Mouse (Mus musculus) G1E (cell line): Measurements from ENCODE around the gene Mta3. TPM values are rescaled to one million over a fixed set of nuclear protein-coding genes. Genes with fewer than 3 reads are reported as not detected.

Experiments
- ATAC-seq: 2 replicates; pipeline ENCODE4 v1.8.0; 2016; ENCODE audit warnings: mild to moderate bottlenecking; ENCODE audit not compliant: insufficient number of reproducible peaks, poor library complexity, low FRiP score, severe bottlenecking; ENCODE audit errors: extremely low read depth
- DNase-seq: peaks from one replicate; pipeline ENCODE4 v3.0.0; 2012; ENCODE audit warnings: low spot score
- H3K27me3 ChIP-seq: 2 replicates; pipeline ENCODE4 v1.6.1; 2012; ENCODE audit warnings: mild to moderate bottlenecking, low read length, inconsistent platforms; ENCODE audit not compliant: insufficient read depth
- H3K36me3 ChIP-seq: replicated peaks from 2 replicates; pipeline ENCODE3; 2012; ENCODE audit warnings: mild to moderate bottlenecking, inconsistent platforms
- H3K4me1 ChIP-seq: 2 replicates; pipeline ENCODE4 v1.6.1; 2012; ENCODE audit warnings: low read depth, low read length, inconsistent platforms, mixed read lengths; ENCODE audit not compliant: insufficient read depth
- H3K4me3 ChIP-seq: 2 replicates; pipeline ENCODE4 v1.5.1; 2012; ENCODE audit warnings: low read depth, mild to moderate bottlenecking, inconsistent platforms, low read length, moderate library complexity, mixed read lengths
- H3K9me3 ChIP-seq: replicated peaks from 2 replicates; pipeline ENCODE4 v1.6.1; 2012; ENCODE audit warnings: inconsistent platforms
- CTCF ChIP-seq: IDR thresholded peaks from 2 replicates; pipeline ENCODE4 v1.5.1; 2012; ENCODE audit warnings: low read depth, low read length, inconsistent platforms, mixed read lengths
- GATA1 ChIP-seq: IDR thresholded peaks from 2 replicates; pipeline ENCODE4 v1.6.1; 2012; ENCODE audit warnings: borderline replicate concordance, low read length, inconsistent platforms, mixed read lengths
- GATA2 ChIP-seq: IDR thresholded peaks from 2 replicates; pipeline ENCODE4 v1.6.1; 2012; ENCODE audit warnings: low read depth, low read length, inconsistent platforms, borderline replicate concordance
- POLR2AphosphoS5 ChIP-seq: IDR thresholded peaks from 2 replicates; pipeline ENCODE4 v1.6.1; 2012; ENCODE audit warnings: low read depth, low read length, inconsistent platforms; ENCODE audit not compliant: insufficient replicate concordance
- TAL1 ChIP-seq: conservative IDR thresholded peaks from 2 replicates; pipeline ENCODE4 v1.6.1; 2012; ENCODE audit warnings: low read depth, low read length, inconsistent platforms, mixed read lengths
- polyA plus RNA-seq: library from polyadenylated mRNA; stranded (reverse); fragments of >175 nt; gene quantifications from 2 replicates; pipeline ENCODE4 v1.2.3, GENCODE M21; 2012
- total RNA-seq, 2 experiments: library from RNA; stranded (forward) in 1 of 2; stranded (reverse) in 1 of 2; fragments of 200-1000 nt in 1 of 2; fragments of >200 nt in 1 of 2; fragmentation: Nextera tagmentation in 1 of 2; gene quantifications; 2 replicates each; pipeline ENCODE4 v1.2.3; 2014 to 2017

Mta3 gene
- total and polyA plus RNA-seq, 3 experiments, result 33.7 to 169 (median 126) TPM

- ATAC-seq, result no peak
Observed at GRCm38 (mm10) chr17:83819503-83819902, 113.5 kb downstream of the Mta3 start.

GRCm38 (mm10) chr17:83820701-83821100 is 114.7 kb downstream of the Mta3 start:
- no peak for TF ChIP-seq GATA2
- no peak for TF ChIP-seq POLR2AphosphoS5
- no peak for TF ChIP-seq TAL1
- TF ChIP-seq CTCF, result no peak
- TF ChIP-seq GATA1, result no peak
- Histone ChIP-seq H3K4me3 (no peak overlapping the region), H3K4me1 (peaks cover 30% of the 10 kb centered on the region), H3K9me3 (no peaks in the 10 kb centered on the region), H3K36me3 (peaks cover 6% of the 10 kb centered on the region), H3K27me3 (peaks cover 3% of the 10 kb centered on the region; the same call in 1 of the 2 replicates)
- no peak for ATAC-seq
- no peak for DNase-seq

More at GRCm38 (mm10) chr17:83819503-83819902, 113.5 kb downstream of the Mta3 start:
- DNase-seq, result no peak
- TF ChIP-seq POLR2AphosphoS5 (no peak), GATA1 (no peak), GATA2 (no peak), CTCF (no peak), TAL1 (no peak)
- Histone ChIP-seq H3K36me3 (peaks cover 8% of the 10 kb centered on the region), H3K4me1 (peaks cover 30% of the 10 kb centered on the region), H3K9me3 (no peaks in the 10 kb centered on the region), H3K4me3 (no peak overlapping the region), H3K27me3 (peaks cover 3% of the 10 kb centered on the region; the same call in 1 of the 2 replicates)

- no peak for TF ChIP-seq POLR2AphosphoS5
- TF ChIP-seq CTCF, result no peak
- TF ChIP-seq GATA2, result no peak
- no peak for TF ChIP-seq GATA1
- Histone ChIP-seq H3K27me3 (peaks cover 3% of the 10 kb centered on the region; the same call in 1 of the 2 replicates), H3K36me3 (peaks cover 3% of the 10 kb centered on the region), H3K4me1 (peaks cover 22% of the 10 kb centered on the region), H3K9me3 (no peaks in the 10 kb centered on the region), H3K4me3 (no peak overlapping the region)
- ATAC-seq (no peak), DNase-seq (no peak)
Observed at GRCm38 (mm10) chr17:83821876-83822275, 115.9 kb downstream of the Mta3 start.

- H3K27me3 ChIP-seq, result peaks cover 11% of the 10 kb centered on the region
- no peaks in the 10 kb centered on the region for H3K9me3 ChIP-seq
- no peak overlapping the region for H3K4me3 ChIP-seq
- TF ChIP-seq TAL1 (no peak), POLR2AphosphoS5 (no peak), GATA1 (no peak), GATA2 (no peak), CTCF (no peak)
- peaks cover 14% of the 10 kb centered on the region; the same call in 1 of the 2 replicates for H3K4me1 ChIP-seq
- no peaks in the 10 kb centered on the region for H3K36me3 ChIP-seq
- DNase-seq (no peak), ATAC-seq (no peak)
Observed at GRCm38 (mm10) chr17:83823835-83824234, 117.9 kb downstream of the Mta3 start.

GRCm38 (mm10) chr17:83829356-83829755 is 123.4 kb downstream of the Mta3 start:
- Histone ChIP-seq H3K9me3 (no peaks in the 10 kb centered on the region), H3K4me3 (no peak overlapping the region), H3K4me1 (peaks cover 34% of the 10 kb centered on the region), H3K36me3 (no peaks in the 10 kb centered on the region), H3K27me3 (peaks cover 33% of the 10 kb centered on the region)
- ATAC-seq (no peak), DNase-seq (no peak)
- no peak for TF ChIP-seq CTCF
- no peak for TF ChIP-seq POLR2AphosphoS5
- no peak for TF ChIP-seq GATA2

- ATAC-seq, result peak; percentile 57
- Histone ChIP-seq H3K27me3 (peaks cover 45% of the 10 kb centered on the region), H3K9me3 (no peaks in the 10 kb centered on the region), H3K4me3 (no peak overlapping the region), H3K36me3 (no peaks in the 10 kb centered on the region), H3K4me1 (peaks cover 34% of the 10 kb centered on the region)
- no peak for DNase-seq
- TF ChIP-seq POLR2AphosphoS5 (no peak), CTCF (no peak), GATA1 (no peak), GATA2 (no peak), TAL1 (no peak)
Observed at GRCm38 (mm10) chr17:83830616-83831292, 124.8 kb downstream of the Mta3 start.
